Mouse (Mus musculus): ENCODE measurements around the gene Angptl6. TPM values are rescaled to one million over a fixed set of nuclear protein-coding genes. Genes with fewer than 3 reads are reported as not detected.
"Not testable (repeated sequence)": the region's sequence is repeated elsewhere in the genome, so short reads cannot be mapped to it uniquely, and the experiment has no call there.

The Angptl6 gene
- polyA plus RNA-seq, 1 experiment from 2014 or later, result 9.1 TPM

DNA sequence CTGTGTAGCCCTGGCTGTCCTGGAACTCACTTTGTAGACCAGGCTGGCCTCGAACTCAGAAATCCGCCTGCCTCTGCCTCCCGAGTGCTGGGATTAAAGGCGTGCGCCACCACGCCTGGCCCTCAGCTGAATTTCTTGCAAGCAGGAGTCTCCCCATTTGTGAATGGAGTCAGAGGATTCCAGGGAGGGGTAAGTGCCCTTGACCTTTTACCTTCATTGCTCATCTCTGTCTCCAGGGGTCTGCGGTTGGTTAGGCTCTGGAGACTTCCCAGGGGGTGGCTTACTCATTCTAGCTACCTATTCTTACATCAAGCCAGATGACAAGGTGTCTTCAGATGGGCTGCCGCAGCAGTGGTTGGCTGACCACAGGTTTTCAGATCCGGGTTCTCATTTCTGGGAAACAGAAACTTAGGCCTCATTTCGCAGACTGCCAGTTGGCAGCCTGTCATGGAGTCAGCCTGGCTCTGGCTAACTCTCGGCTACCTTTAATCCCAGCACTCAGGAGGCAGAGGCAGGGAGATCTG, 44.0 kb downstream of the Angptl6 start:
- 66% methylated on average over 11 of the region's 11 CpGs for WGBS (ENCODE audit: insufficient replicate concordance)
- H3K4me3 ChIP-seq (replicated peaks); H3K9me3 ChIP-seq (replicated peaks); H3K9ac ChIP-seq; H3K4me2 ChIP-seq; ATAC-seq (ENCODE audit: insufficient read depth); H3K27ac ChIP-seq (replicated peaks); H3K36me3 ChIP-seq (replicated peaks); H3K4me1 ChIP-seq (replicated peaks): not testable (repeated sequence)
- peaks cover 19% of the 10 kb centered on the region for H3K27me3 ChIP-seq

DNA sequence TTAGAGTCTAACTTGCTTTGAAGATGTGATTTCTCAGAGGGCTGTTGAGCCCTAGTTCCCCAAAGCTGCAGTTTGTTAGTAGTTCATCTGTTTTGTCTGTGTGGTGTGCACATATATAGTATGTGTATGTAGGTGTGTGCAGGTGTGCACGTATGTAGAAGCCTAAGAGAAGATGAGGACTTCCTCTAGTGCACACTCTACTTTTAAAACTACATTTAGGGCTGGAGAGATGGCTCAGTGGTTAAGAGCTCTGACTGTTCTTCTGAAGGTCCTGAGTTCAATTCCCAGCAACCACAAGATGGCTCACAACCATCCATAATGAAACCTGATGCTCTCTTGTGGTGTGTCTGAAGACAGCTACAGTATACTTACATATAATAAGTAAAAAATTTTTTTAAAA, 44.6 kb downstream of the Angptl6 start:
- Histone ChIP-seq H3K27ac (replicated peaks) (no peak overlapping the region), H3K9ac (no peak overlapping the region), H3K36me3 (replicated peaks) (no peaks in the 10 kb centered on the region), H3K4me1 (replicated peaks) (no peaks in the 10 kb centered on the region; the same call in 1 of the 2 replicates), H3K4me2 (no peak overlapping the region), H3K4me3 (replicated peaks) (no peak overlapping the region), H3K9me3 (replicated peaks) (no peaks in the 10 kb centered on the region), H3K27me3 (peaks cover 25% of the 10 kb centered on the region)
- WGBS (ENCODE audit: insufficient replicate concordance), result 25% methylated on average over 1 of the region's 1 CpGs
- ATAC-seq (ENCODE audit: insufficient read depth), result no peak

DNA sequence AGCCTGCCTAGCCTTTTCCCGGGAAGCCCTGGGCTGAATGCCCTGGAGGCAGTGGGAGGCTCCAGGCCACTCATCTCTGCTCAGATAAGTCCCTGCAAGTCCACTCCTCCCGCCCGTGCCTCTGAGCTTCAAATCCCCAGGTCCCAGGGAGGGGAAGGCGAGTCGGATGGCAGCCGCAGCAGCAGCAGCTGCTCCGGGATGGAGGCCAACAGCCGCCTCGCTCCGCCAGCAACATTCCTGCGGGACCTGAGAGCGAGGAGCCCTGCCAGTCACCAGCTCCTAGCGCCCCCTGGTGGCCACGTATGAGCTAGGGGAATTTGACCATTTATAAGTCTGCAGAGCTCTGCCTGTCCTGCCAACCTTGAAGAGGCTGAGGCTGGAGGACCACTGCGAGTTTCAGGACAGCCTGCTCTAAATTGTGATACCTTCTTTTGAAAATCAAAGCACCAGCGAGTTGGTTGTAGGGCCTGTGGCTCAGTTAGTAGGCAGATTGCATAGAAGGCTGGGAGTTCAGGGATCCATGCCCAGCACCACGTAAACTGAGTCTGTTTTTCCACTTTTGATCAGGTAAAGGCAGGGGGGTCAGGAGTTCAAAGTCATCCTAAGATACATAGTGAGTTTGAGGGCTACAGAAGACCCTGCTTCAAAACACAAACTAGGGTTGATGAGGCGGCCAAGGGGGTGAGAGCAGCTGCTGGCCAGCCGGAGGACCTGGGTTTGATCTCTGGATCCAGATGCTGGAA, 48.5 kb downstream of the Angptl6 start:
- no peak overlapping the region for H3K9ac ChIP-seq
- no peak overlapping the region for H3K4me2 ChIP-seq

DNA sequence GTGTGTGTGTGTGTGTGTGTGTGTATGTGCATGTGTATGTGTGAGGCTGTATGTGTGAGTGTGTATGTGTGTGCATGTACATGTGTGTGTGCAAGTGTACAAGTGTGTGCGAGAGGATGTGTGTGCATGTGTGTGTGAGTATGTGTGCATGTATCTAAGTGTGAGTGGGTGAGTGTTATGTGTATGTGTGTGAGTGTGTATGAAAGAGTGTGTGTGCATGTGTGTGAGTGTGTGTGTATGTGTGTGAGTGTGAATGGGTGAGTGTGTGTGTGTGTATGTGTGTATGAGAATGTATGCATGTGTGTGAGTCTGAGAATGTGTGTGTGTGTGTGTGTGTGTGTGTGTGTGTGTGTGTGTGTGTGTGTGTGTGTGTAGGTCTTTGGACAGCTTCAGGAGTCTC, 51.4 kb downstream of the Angptl6 start:
- Histone ChIP-seq H3K36me3 (replicated peaks) (no peaks in the 10 kb centered on the region), H3K4me1 (replicated peaks) (no peaks in the 10 kb centered on the region; the same call in 1 of the 2 replicates), H3K9ac (no peak overlapping the region), H3K4me2 (no peak overlapping the region), H3K9me3 (replicated peaks) (no peaks in the 10 kb centered on the region), H3K4me3 (replicated peaks) (no peak overlapping the region), H3K27me3 (peaks cover 21% of the 10 kb centered on the region), H3K27ac (replicated peaks) (no peak overlapping the region)
- WGBS (ENCODE audit: insufficient replicate concordance), result 41% methylated on average over 1 of the region's 1 CpGs
- ATAC-seq (ENCODE audit: insufficient read depth), result no peak

More for the DNA sequence above, 48.5 kb downstream of the Angptl6 start:
- Histone ChIP-seq H3K9me3 (replicated peaks) (no peaks in the 10 kb centered on the region), H3K27me3 (peaks cover 29% of the 10 kb centered on the region), H3K27ac (replicated peaks) (no peak overlapping the region), H3K36me3 (replicated peaks) (no peaks in the 10 kb centered on the region), H3K4me1 (replicated peaks) (no peaks in the 10 kb centered on the region; the same call in 1 of the 2 replicates), H3K4me3 (replicated peaks) (no peak overlapping the region)
- 13% methylated on average over 19 of the region's 19 CpGs for WGBS (ENCODE audit: insufficient replicate concordance)
- ATAC-seq (ENCODE audit: insufficient read depth), result no peak

DNA sequence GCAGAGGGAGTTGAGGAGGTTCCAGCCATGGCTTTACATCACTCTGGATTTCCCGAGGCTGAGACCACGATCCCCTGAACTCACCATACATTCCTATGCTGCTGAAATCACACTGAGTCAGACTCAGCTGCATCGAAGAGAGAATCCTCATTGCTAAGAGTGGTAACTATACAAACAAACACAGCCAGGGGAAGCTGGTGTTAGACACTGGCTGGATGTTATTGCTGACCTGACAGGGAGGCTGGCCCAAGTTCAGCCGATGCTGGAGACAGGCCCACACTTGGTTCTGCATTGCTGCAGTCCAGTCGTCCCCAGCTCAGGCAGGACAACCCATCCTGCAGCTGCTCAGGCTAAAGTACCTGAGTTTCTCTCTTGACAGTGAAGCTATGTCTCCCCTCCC, 53.7 kb downstream of the Angptl6 start:
- Histone ChIP-seq H3K4me1 (replicated peaks) (no peaks in the 10 kb centered on the region; the same call in 1 of the 2 replicates), H3K27me3 (peaks cover 12% of the 10 kb centered on the region; the same call in 1 of the 2 replicates), H3K9ac (no peak overlapping the region), H3K9me3 (replicated peaks) (no peaks in the 10 kb centered on the region), H3K4me3 (replicated peaks) (no peak overlapping the region), H3K4me2 (no peak overlapping the region), H3K36me3 (replicated peaks) (no peaks in the 10 kb centered on the region), H3K27ac (replicated peaks) (no peak overlapping the region)
- no peak for ATAC-seq (ENCODE audit: insufficient read depth)
- WGBS (ENCODE audit: insufficient replicate concordance), result 49% methylated on average over 5 of the region's 5 CpGs

Small RNA genes within 50 kb of the gene (microRNA-seq; reads per million reads assigned to microRNA genes)
- not detected for gene Mir7081

Other genes with a start within 250 kb of the Angptl6 start
- gene Ubl5, start 236.8 kb downstream of the Angptl6 start, polyA plus RNA-seq (2015; fragmentation: Nextera tagmentation; extraction: Ambion mirVana), result 181 and 228 TPM in 2 replicates
- 4.5 and 4.9 TPM in 2 replicates for gene Fbxl12, start 235.0 kb downstream of the Angptl6 start, polyA plus RNA-seq (2015; fragmentation: Nextera tagmentation; extraction: Ambion mirVana)
- gene Pin1, start 227.6 kb downstream of the Angptl6 start, polyA plus RNA-seq (2015; fragmentation: Nextera tagmentation; extraction: Ambion mirVana), result 23.1 and 23.5 TPM in 2 replicates
- gene Olfm2, start 133.4 kb downstream of the Angptl6 start, polyA plus RNA-seq (2015; fragmentation: Nextera tagmentation; extraction: Ambion mirVana), result 0.20 and 0.30 TPM in 2 replicates
- 0.24 and 0.29 TPM in 2 replicates for gene Col5a3, start 64.7 kb downstream of the Angptl6 start, polyA plus RNA-seq (2015; fragmentation: Nextera tagmentation; extraction: Ambion mirVana)
- not detected in 2 replicates for gene Rdh8, start 61.2 kb downstream of the Angptl6 start, polyA plus RNA-seq (2015; fragmentation: Nextera tagmentation; extraction: Ambion mirVana)
- 5.0 and 7.0 TPM in 2 replicates for gene A230050P20Rik, start 11.1 kb downstream of the Angptl6 start, polyA plus RNA-seq (2015; fragmentation: Nextera tagmentation; extraction: Ambion mirVana)
- 55.0 and 61.3 TPM in 2 replicates for gene Ppan, start 8.4 kb upstream of the Angptl6 start, polyA plus RNA-seq (2015; fragmentation: Nextera tagmentation; extraction: Ambion mirVana)
- 178 and 180 TPM in 2 replicates for gene Eif3g, start 18.9 kb upstream of the Angptl6 start, polyA plus RNA-seq (2015; fragmentation: Nextera tagmentation; extraction: Ambion mirVana)
- 54.5 and 59.1 TPM in 2 replicates for gene Dnmt1, start 80.2 kb upstream of the Angptl6 start, polyA plus RNA-seq (2015; fragmentation: Nextera tagmentation; extraction: Ambion mirVana)
- 4.2 and 4.8 TPM in 2 replicates for gene S1pr2, start 97.1 kb upstream of the Angptl6 start, polyA plus RNA-seq (2015; fragmentation: Nextera tagmentation; extraction: Ambion mirVana)
- 62.1 and 66.9 TPM in 2 replicates for gene Mrpl4, start 123.0 kb upstream of the Angptl6 start, polyA plus RNA-seq (2015; fragmentation: Nextera tagmentation; extraction: Ambion mirVana)
- gene Icam1, start 136.3 kb upstream of the Angptl6 start, polyA plus RNA-seq (2015; fragmentation: Nextera tagmentation; extraction: Ambion mirVana), result 10.2 and 11.3 TPM in 2 replicates
- 195 and 201 TPM in 2 replicates for gene Icam4, start 149.6 kb upstream of the Angptl6 start, polyA plus RNA-seq (2015; fragmentation: Nextera tagmentation; extraction: Ambion mirVana)
- 0.25 and 0.43 TPM in 2 replicates for gene Icam5, start 152.3 kb upstream of the Angptl6 start, polyA plus RNA-seq (2015; fragmentation: Nextera tagmentation; extraction: Ambion mirVana)
- 0.63 TPM in 1 of 2 replicates, not detected in the other for gene Zglp1, start 187.4 kb upstream of the Angptl6 start, polyA plus RNA-seq (2015; fragmentation: Nextera tagmentation; extraction: Ambion mirVana)
- 0.18 and 0.50 TPM in 2 replicates for gene Gm49373, start 193.4 kb upstream of the Angptl6 start, polyA plus RNA-seq (2015; fragmentation: Nextera tagmentation; extraction: Ambion mirVana)
- gene Fdx1l, start 193.9 kb upstream of the Angptl6 start, polyA plus RNA-seq (2015; fragmentation: Nextera tagmentation; extraction: Ambion mirVana), result 29.1 and 31.1 TPM in 2 replicates
- 1.9 and 2.4 TPM in 2 replicates for gene Gm38431, start 212.3 kb upstream of the Angptl6 start, polyA plus RNA-seq (2015; fragmentation: Nextera tagmentation; extraction: Ambion mirVana)
- 21.7 and 23.4 TPM in 2 replicates for gene Raver1, start 212.3 kb upstream of the Angptl6 start, polyA plus RNA-seq (2015; fragmentation: Nextera tagmentation; extraction: Ambion mirVana)

Data from liver, embryonic 15.5 days (tissue).